Mouse (Mus musculus) brown adipose tissue, adult 24 weeks (tissue): ENCODE data around the gene Tgfb1. TPM values are rescaled to one million over a fixed set of nuclear protein-coding genes. Genes with fewer than 3 reads are reported as not detected.
A peak's percentile ranks its signal among the peaks of the same experiment; 100 is the strongest.

Source experiments
- H3K27ac ChIP-seq: fragments of 200-500 bp; replicated peaks from 2 replicates; pipeline ENCODE4 v1.5.1; 2012; ENCODE audit warnings: low read depth, mild to moderate bottlenecking, low read length
- H3K4me1 ChIP-seq: fragments of 200-500 bp; 2 replicates; pipeline ENCODE4 v1.6.1; 2012; ENCODE audit warnings: low read length, mixed read lengths; ENCODE audit not compliant: control insufficient read depth, insufficient read depth, insufficient read length
- H3K4me3 ChIP-seq: fragments of 200-500 bp; 2 replicates; pipeline ENCODE4 v1.5.1; 2012; ENCODE audit warnings: low read depth, mild to moderate bottlenecking, low read length, moderate library complexity; ENCODE audit not compliant: insufficient read depth
- polyA plus RNA-seq: library from polyadenylated mRNA; stranded (reverse); fragments of >200 nt; gene quantifications from 2 replicates; pipeline ENCODE4 v1.2.4, GENCODE M21; 2012; ENCODE audit not compliant: missing spikeins, insufficient read depth, insufficient read length

Gene Tgfb1
- polyA plus RNA-seq, 1 experiment, result 13.2 TPM

DNA sequence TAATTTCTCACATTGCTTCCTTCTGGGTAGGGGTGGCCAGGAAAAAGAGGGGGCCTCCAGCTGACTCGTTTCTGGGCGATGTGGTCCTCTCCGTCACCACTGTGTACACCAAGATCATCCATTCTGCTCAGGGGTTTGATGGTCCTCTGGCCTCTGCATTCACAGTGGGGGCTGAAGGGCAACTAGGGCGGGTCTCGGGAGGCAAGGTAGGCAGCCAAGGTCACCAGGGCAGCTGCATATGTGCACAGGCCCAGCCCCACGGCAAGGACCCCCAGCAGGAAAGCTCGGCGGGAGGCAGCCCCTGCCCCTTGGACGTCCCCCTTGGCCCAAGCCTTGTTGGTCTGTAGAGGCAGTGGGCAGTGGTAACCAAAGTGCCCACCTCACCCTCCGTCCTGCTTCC, 17.6 kb upstream of the Tgfb1 start:
- Histone ChIP-seq H3K4me1 (no peaks in the 10 kb centered on the region), H3K27ac (no peak overlapping the region), H3K4me3 (no peak overlapping the region)

DNA sequence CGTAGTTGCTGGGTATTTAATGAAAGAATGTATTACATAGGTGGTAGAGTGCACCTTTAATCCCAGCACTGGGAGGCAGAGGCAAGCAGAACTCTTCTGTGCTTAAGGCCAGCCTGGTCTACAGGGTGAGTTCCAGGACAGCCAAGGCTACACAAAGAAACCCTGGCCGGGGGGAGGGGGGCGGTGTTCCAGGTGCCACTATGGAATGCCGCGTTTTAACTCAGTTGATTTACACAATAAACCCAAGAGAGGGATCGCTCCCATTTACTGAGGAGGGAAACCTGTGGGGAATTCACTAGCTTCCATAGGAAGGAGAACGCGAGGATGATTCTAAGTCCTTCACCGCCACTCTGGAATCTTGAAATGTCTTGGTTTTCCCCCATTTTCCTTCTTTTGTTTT, 17.2 kb upstream of the Tgfb1 start:
- H3K4me3 ChIP-seq, result no peak overlapping the region
- no peaks in the 10 kb centered on the region; the same call in 1 of the 2 replicates for H3K4me1 ChIP-seq
- H3K27ac ChIP-seq, result no peak overlapping the region

DNA sequence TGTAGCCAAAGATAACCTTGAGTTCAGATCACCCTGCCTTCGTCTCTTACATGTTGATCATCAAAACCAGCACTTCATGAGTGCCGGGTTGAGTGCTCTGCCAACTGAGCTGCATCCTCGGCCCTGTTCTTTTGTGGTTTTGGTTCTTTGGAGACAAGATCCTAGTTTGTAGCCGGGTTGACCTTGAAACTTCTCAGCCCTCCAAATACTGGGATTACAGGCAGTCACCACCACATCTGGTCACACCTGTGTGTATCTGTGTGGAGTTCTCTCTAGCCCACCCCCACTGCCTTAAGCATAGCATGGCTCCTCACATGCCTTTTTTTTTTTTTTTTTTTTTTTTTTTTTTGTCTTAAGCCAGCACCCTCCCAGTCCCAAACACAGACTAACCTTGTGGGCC, 16.7 kb upstream of the Tgfb1 start:
- no peak overlapping the region for H3K4me3 ChIP-seq
- no peaks in the 10 kb centered on the region; the same call in 1 of the 2 replicates for H3K4me1 ChIP-seq

GRCm38 (mm10) chr7:25671686-25672085, 15.1 kb upstream of the Tgfb1 start:
- H3K27ac ChIP-seq, result no peak overlapping the region
- H3K4me3 ChIP-seq, result no peak overlapping the region
- H3K4me1 ChIP-seq, result no peaks in the 10 kb centered on the region; the same call in 1 of the 2 replicates

More for the DNA sequence above, 16.7 kb upstream of the Tgfb1 start:
- H3K27ac ChIP-seq, result no peak overlapping the region

DNA sequence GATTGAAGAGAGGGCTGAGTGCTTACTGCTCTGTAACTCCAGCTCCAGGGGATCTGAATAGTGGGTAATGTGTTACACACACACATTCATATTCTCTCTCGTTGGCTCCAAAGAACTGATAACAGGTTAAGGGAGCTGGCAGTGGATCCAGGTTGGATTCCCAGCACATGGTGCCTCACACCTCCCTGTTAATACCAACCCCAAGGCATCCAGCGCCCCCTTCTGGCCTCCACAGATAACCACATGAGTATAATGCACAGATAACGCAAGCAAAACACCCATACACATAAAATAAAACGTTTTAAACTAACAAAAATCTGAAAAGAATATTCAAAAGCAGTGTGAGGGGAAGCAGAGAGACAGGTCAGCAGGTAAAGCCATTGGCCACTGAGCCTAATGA, 14.4 kb upstream of the Tgfb1 start:
- Histone ChIP-seq H3K27ac (no peak overlapping the region), H3K4me3 (no peak overlapping the region), H3K4me1 (no peaks in the 10 kb centered on the region; the same call in 1 of the 2 replicates)

GRCm38 (mm10) chr7:25674297-25674696, 12.5 kb upstream of the Tgfb1 start:
- Histone ChIP-seq H3K4me1 (no peaks in the 10 kb centered on the region; the same call in 1 of the 2 replicates), H3K27ac (no peak overlapping the region), H3K4me3 (no peak overlapping the region)

- Histone ChIP-seq H3K27ac (no peak within 1 kb of the TSS), H3K4me3 (no peak within 1 kb of the TSS), H3K4me1 (no peaks in the 10 kb centered on the region; the same call in 1 of the 2 replicates)
Observed at GRCm38 (mm10) chr7:25674719-25675300, 12.0 kb upstream of the Tgfb1 start, which contains the start of gene Tmem91. Tmem91 (minus strand) TSS chr7:25675166.

GRCm38 (mm10) chr7:25675405-25675804, 11.4 kb upstream of the Tgfb1 start:
- Histone ChIP-seq H3K4me1 (no peaks in the 10 kb centered on the region; the same call in 1 of the 2 replicates), H3K27ac (no peak overlapping the region), H3K4me3 (no peak overlapping the region)

DNA sequence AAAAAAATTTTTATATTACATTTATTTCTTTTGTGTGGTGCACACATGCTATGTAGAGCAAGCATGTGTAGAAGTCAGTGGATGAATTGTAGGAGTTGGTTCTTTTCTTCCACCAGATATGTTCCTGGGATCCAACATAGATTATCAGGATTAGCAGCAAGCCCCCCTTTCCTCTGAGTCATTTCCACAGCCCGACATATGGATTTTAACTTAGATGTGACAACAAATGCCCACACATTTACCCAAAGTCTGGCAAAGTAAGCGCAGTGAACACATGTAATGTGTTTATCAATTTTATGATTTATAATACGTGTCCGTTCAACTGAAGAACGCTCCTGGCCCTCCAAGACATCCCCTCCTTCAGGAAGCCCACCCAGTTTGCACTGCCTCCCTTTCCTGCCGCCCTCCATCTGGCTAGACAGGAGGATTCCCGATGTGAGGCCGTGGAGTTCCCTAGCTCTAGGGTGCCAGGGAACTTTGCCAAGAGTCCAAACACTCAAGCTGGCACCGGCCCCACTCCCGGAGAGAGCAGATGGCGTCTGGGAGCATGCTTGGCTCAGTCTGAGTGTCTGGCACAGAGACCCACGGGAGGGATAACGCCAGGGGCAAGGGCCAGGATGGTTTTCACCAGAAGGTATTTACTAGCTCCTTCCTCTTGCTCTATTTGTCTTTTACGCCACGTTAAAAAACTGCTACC, 10.6 kb upstream of the Tgfb1 start:
- Histone ChIP-seq H3K4me3 (no peak overlapping the region), H3K4me1 (no peaks in the 10 kb centered on the region; the same call in 1 of the 2 replicates), H3K27ac (no peak overlapping the region)

DNA sequence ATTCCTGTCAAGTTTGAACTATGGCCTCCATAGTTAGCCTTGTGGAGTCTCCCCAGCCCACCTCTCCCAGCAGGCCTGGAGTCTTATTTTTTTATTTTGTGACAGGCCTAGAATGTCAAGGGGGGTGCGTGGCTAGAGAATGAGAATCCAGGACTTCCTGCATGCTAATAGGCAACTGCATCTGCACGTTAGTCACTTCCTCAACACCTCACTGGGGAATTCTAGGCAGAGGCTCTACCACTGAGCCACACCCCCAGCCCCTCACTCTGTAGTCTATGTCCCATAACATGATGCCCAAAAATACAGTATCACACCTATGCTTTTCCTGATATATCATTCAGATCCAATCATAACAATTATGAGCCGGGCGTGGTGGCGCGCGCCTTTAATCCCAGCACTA, 9.8 kb upstream of the Tgfb1 start:
- Histone ChIP-seq H3K27ac (no peak overlapping the region), H3K4me3 (no peak overlapping the region), H3K4me1 (no peaks in the 10 kb centered on the region; the same call in 1 of the 2 replicates)

- Histone ChIP-seq H3K4me3 (peak overlapping the region; percentile 96; the same call in 1 of the 2 replicates), H3K27ac (peak overlapping the region; percentile 47; the same call in 1 of the 2 replicates), H3K4me1 (no peaks in the 10 kb centered on the region)
Observed at GRCm38 (mm10) chr7:25679971-25680370, 6.8 kb upstream of the Tgfb1 start.

GRCm38 (mm10) chr7:25680514-25681258, 6.1 kb upstream of the Tgfb1 start, which contains the start of gene B9d2:
B9d2 (plus strand) TSS chr7:25680780.
- Histone ChIP-seq H3K27ac (peak within 1 kb of the TSS; percentile 93), H3K4me3 (peak within 1 kb of the TSS; percentile 96), H3K4me1 (no peaks in the 10 kb centered on the region)

GRCm38 (mm10) chr7:25681341-25682231, 5.2 kb upstream of the Tgfb1 start:
- H3K4me1 ChIP-seq, result 0 out of 2 replicates have a peak, but pooled peaks cover 4% of the 10 kb centered on the region
- no peak overlapping the region for H3K27ac ChIP-seq
- 0 out of 2 replicates have a peak overlapping the region, but pooled peaks have one; percentile 12 for H3K4me3 ChIP-seq

DNA sequence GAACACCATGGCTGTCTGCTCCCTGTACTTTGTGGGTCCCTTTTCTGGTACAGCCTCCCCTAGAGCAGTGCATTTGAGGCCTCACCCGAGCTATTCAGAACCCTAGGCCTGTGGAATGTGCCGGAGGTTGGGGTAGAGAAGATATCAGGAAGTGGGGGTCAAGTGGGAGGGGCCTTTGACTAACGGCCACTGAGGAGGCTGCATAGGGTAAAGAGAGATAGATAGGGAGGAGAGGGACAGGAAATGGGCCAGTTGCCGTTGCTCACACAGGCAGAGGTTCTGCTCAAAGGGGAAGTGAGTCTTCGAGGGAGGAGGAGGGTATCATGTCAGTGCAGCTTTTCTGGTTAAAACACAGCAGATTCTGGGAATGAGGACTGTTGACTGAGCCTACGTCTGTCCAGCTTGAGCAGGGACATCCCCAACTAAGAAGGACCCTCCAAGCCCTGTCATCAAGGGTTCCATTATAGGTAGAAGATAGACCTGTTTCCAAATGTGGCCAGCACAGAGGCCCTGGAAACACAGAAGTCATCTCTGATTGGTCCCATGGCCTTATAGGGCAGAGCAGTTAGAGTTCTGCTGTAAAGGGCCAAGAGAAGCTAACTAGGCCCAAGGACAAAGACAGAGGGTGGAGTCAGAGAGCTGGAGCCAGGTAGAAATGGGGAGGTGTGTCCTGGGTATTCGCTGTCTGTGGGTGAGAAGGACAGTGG, 3.2 kb upstream of the Tgfb1 start:
- Histone ChIP-seq H3K4me1 (0 out of 2 replicates have a peak, but pooled peaks cover 4% of the 10 kb centered on the region), H3K27ac (peak overlapping the region; percentile 55), H3K4me3 (no peak overlapping the region)
